Mouse (Mus musculus): Measurements from ENCODE around the gene Krt80.
"Not testable (repeated sequence)": the region's sequence is repeated elsewhere in the genome, so short reads cannot be mapped to it uniquely, and the experiment has no call there.

The Krt80 gene

GRCm38 (mm10) chr15:101352706-101353465, 17.1 kb downstream of the Krt80 start:
- in situ Hi-C loops (cut with MboI, MseI) = no loop called here

GRCm38 (mm10) chr15:101352047-101352446, 17.9 kb downstream of the Krt80 start:
- in situ Hi-C loops (cut with MboI, MseI) = no loop called here

- in situ Hi-C loops (cut with MboI, MseI) = loop anchor here in 1 of 2 experiments (5.0 to 25.0 kb wide), 3 partner anchors 195 to 640 kb away; partner anchors contain the start of gene Krt84
Measured at GRCm38 (mm10) chr15:101341797-101342515, 28.0 kb downstream of the Krt80 start.

- in situ Hi-C loops (cut with MboI, MseI) = loop anchor here (10.0 to 25.0 kb wide), 2 partner anchors 198 to 425 kb away; partner anchors contain the start of gene Krt84 (in 1 of the 2)
Measured at GRCm38 (mm10) chr15:101339537-101339936, 30.4 kb downstream of the Krt80 start.

GRCm38 (mm10) chr15:101338359-101338758, 31.6 kb downstream of the Krt80 start:
- in situ Hi-C loops (cut with MboI, MseI) = loop anchor here (10.0 to 25.0 kb wide), 2 partner anchors 199 to 426 kb away; partner anchors contain the start of gene Krt84 (in 1 of the 2)

GRCm38 (mm10) chr15:101336474-101337174, 33.3 kb downstream of the Krt80 start:
- in situ Hi-C loops (cut with MboI, MseI) = loop anchor here (10.0 to 25.0 kb wide), 2 partner anchors 201 to 428 kb away; partner anchors contain the start of gene Krt84 (in 1 of the 2)

GRCm38 (mm10) chr15:101333648-101334047, 36.3 kb downstream of the Krt80 start:
- in situ Hi-C loops (cut with MboI, MseI) = loop anchor here (10.0 to 25.0 kb wide), 2 partner anchors 204 to 431 kb away; partner anchors contain the start of gene Krt84 (in 1 of the 2)

GRCm38 (mm10) chr15:101333165-101333564, 36.8 kb downstream of the Krt80 start:
- in situ Hi-C loops (cut with MboI, MseI) = loop anchor here (10.0 to 25.0 kb wide), 2 partner anchors 204 to 432 kb away; partner anchors contain the start of gene Krt84 (in 1 of the 2)

GRCm38 (mm10) chr15:101332370-101332769, 37.6 kb downstream of the Krt80 start:
- in situ Hi-C loops (cut with MboI, MseI) = loop anchor here (10.0 to 25.0 kb wide), 2 partner anchors 205 to 432 kb away; partner anchors contain the start of gene Krt84 (in 1 of the 2)

GRCm38 (mm10) chr15:101331090-101331489, 38.9 kb downstream of the Krt80 start:
- in situ Hi-C loops (cut with MboI, MseI) = loop anchor here (10.0 to 25.0 kb wide), 2 partner anchors 206 to 434 kb away; partner anchors contain the start of gene Krt84 (in 1 of the 2)

GRCm38 (mm10) chr15:101329564-101329892, 40.4 kb downstream of the Krt80 start:
- in situ Hi-C loops (cut with MboI, MseI) = loop anchor here (5.0 to 25.0 kb wide), 2 partner anchors 208 to 648 kb away; partner anchors contain the start of gene Krt84 (in 1 of the 2)

GRCm38 (mm10) chr15:101328876-101329563, 40.9 kb downstream of the Krt80 start:
- in situ Hi-C loops (cut with MboI, MseI) = loop anchor here (5.0 to 25.0 kb wide), 2 partner anchors 208 to 648 kb away; partner anchors contain the start of gene Krt84 (in 1 of the 2)

- in situ Hi-C loops (cut with MboI, MseI) = loop anchor here (5.0 to 25.0 kb wide), 2 partner anchors 210 to 650 kb away; partner anchors contain the start of gene Krt84 (in 1 of the 2)
Measured at GRCm38 (mm10) chr15:101327282-101327681, 42.7 kb downstream of the Krt80 start.

- in situ Hi-C loops (cut with MboI, MseI) = loop anchor here (5.0 to 25.0 kb wide), 2 partner anchors 211 to 651 kb away; partner anchors contain the start of gene Krt84 (in 1 of the 2)
Measured at GRCm38 (mm10) chr15:101325991-101326534, 43.9 kb downstream of the Krt80 start.

GRCm38 (mm10) chr15:101324409-101324808, 45.6 kb downstream of the Krt80 start:
- in situ Hi-C loops (cut with MboI, MseI) = not testable (repeated sequence)

- in situ Hi-C loops (cut with MboI, MseI) = no loop called here
Measured at GRCm38 (mm10) chr15:101323511-101323910, 46.5 kb downstream of the Krt80 start.

- in situ Hi-C loops (cut with MboI, MseI) = no loop called here
Measured at GRCm38 (mm10) chr15:101322640-101323039, 47.3 kb downstream of the Krt80 start.

- in situ Hi-C loops (cut with MboI, MseI) = no loop called here
Measured at GRCm38 (mm10) chr15:101322106-101322505, 47.9 kb downstream of the Krt80 start.

- in situ Hi-C loops (cut with MboI, MseI) = no loop called here
Measured at GRCm38 (mm10) chr15:101321126-101321525, 48.8 kb downstream of the Krt80 start.

GRCm38 (mm10) chr15:101320618-101321041, 49.3 kb downstream of the Krt80 start:
- in situ Hi-C loops (cut with MboI, MseI) = no loop called here

All from T-helper 17 cell (primary cell).